Mouse (Mus musculus): Measurements from ENCODE around the gene Scn5a.

DNA sequence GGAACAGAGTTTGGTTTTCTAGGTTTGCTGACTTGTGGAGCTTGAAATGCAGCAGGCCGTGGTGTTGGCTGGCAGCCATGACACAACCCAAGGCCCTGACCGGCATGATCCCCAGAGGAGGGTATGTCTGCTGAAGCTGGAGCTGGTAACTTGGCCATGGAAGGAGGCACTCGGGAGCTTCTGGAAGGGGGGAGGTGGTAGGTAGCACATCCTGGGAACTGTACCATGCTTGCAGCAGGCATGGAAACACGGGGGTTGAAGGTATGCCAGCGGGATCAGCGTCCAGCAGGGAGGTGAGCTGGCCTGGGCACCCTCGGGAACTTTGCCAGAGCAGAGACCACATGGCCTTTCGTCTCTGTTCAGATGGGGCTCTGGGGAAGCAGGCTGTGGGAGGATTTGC is 55.5 kb downstream of the Scn5a start:
- no peak for TF ChIP-seq CTCF (IDR thresholded peaks at IDR 0.05; ENCODE audit: control insufficient read depth, insufficient read depth, insufficient read length)
- no peak for TF ChIP-seq CEBPB (IDR thresholded peaks at IDR 0.05; ENCODE audit: low read depth)

Data from C2C12 (cell line).